ENCODE assay signal across 7 mouse cellular contexts in the genomic region with DNA sequence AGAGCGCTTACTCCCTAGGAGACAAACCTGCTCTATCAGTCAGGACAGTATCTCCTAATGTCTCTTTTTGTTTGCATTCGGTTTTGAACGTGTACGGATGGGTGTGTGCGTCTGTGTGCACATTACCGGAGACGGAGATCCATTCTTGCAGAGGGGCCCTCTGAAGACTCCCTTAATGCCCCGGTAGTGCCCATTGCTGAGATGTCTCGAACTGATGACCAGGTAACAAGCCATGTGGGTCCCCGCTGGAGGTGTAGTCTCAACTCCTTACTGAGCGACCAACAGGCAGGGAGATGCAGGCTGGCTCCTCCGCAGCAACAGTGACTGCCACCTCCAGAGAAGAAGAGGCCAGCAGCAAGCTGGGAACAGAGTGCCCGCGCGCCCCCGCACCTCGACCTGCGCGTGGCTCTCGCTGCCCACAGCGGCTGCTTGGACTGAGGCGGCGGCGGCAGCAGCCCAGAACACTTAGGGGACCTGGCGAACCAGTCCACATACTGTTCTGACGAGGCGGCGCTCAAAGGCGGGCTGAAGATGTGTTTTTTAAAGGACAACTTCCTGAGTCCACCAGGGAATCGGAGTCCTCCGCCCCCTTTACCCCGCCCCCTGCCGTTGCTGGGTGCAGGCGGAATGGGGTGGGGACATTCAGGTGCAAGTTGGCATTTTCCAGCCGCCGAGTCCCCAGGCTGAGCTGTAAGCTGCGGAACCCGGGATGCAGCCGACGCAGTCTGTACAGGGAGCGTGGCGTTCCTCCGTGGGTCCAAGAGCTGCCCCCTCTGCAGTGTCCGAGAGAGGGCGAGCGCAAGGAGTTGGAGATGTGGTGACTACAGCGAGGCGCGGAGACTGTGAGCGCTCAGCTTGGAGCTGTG. TPM values are rescaled to one million over a fixed set of nuclear protein-coding genes. Genes with fewer than 3 reads are reported as not detected.
A peak's percentile ranks its signal among the peaks of the same experiment; 100 is the strongest.
DNase-seq lines count a peak whose midpoint lies in the region; ATAC-seq and TF ChIP-seq lines count a peak whose summit lies in the region.

A gene (minus strand): TSS at position 612 of the 866 bp plus-strand sequence.

- TF ChIP-seq CTCF in kidney, postnatal 0 days (IDR thresholded peaks at IDR 0.05; ENCODE audit: low read depth), result peak; percentile 37; the same call in 1 of the 2 replicates

- peak; percentile 70 for DNase-seq in ZHBTc4 (ENCODE audit: low read depth, low spot score)
- DNase-seq in embryo, embryonic 10.5 days (ENCODE audit: low spot score), result peak; percentile 74
- DNase-seq in kidney, postnatal 0 days (ENCODE audit: low spot score), result peak; percentile 64
- peak; percentile 43 for DNase-seq in liver, embryonic 11.5 days (ENCODE audit: low spot score)
- peak; percentile 22 for DNase-seq in urinary bladder, adult 2 months (ENCODE audit: low spot score)

- H3K27me3 ChIP-seq in heart, embryonic 11.5 days (ENCODE audit: control insufficient read depth, insufficient read depth, low read length), result no peaks in the 10 kb centered on the region
- H3K27me3 ChIP-seq in kidney, postnatal 0 days (ENCODE audit: insufficient read depth, low read length), result no peaks in the 10 kb centered on the region
- H3K27me3 ChIP-seq in liver, embryonic 11.5 days (replicated peaks; ENCODE audit: control insufficient read depth, insufficient read depth, low read length), result peaks cover 11% of the 10 kb centered on the region
- H3K27me3 ChIP-seq in neural tube, embryonic 12.5 days (replicated peaks), result no peaks in the 10 kb centered on the region

- H3K36me3 ChIP-seq in heart, embryonic 11.5 days (ENCODE audit: control insufficient read depth, insufficient read depth, low read length), result no peaks in the 10 kb centered on the region
- no peaks in the 10 kb centered on the region for H3K36me3 ChIP-seq in kidney, postnatal 0 days (ENCODE audit: insufficient read depth, low read length)
- no peaks in the 10 kb centered on the region for H3K36me3 ChIP-seq in liver, embryonic 11.5 days (ENCODE audit: control insufficient read depth, insufficient read depth, low read length)
- H3K36me3 ChIP-seq in neural tube, embryonic 12.5 days, result no peaks in the 10 kb centered on the region

- WGBS in heart, embryonic 11.5 days (ENCODE audit: insufficient replicate concordance), result under 1% methylated on average over 50 of the region's 50 CpGs
- under 1% methylated on average over 50 of the region's 50 CpGs for WGBS in kidney, postnatal 0 days
- WGBS in liver, embryonic 11.5 days, result under 1% methylated on average over 50 of the region's 50 CpGs
- WGBS in neural tube, embryonic 12.5 days, result under 1% methylated on average over 50 of the region's 50 CpGs

- H3K9me3 ChIP-seq in heart, embryonic 11.5 days (replicated peaks; ENCODE audit: control insufficient read depth, low read length), result no peaks in the 10 kb centered on the region
- no peaks in the 10 kb centered on the region for H3K9me3 ChIP-seq in kidney, postnatal 0 days (replicated peaks; ENCODE audit: low read length)
- no peaks in the 10 kb centered on the region for H3K9me3 ChIP-seq in liver, embryonic 11.5 days (ENCODE audit: control insufficient read depth, low read length)
- H3K9me3 ChIP-seq in neural tube, embryonic 12.5 days, result no peaks in the 10 kb centered on the region

- H3K4me3 ChIP-seq in heart, embryonic 11.5 days (ENCODE audit: low read depth, low read length), result peak within 1 kb of the TSS; percentile 62
- H3K4me3 ChIP-seq in kidney, postnatal 0 days (replicated peaks; ENCODE audit: low read depth, low read length), result peak within 1 kb of the TSS; percentile 47
- peak within 1 kb of the TSS; percentile 54 for H3K4me3 ChIP-seq in liver, embryonic 11.5 days (ENCODE audit: low read depth, low read length)
- H3K4me3 ChIP-seq in neural tube, embryonic 12.5 days, result peak within 1 kb of the TSS; percentile 54

- peak within 1 kb of the TSS; percentile 90 for H3K4me2 ChIP-seq in heart, embryonic 11.5 days
- peak within 1 kb of the TSS; percentile 93 for H3K4me2 ChIP-seq in kidney, postnatal 0 days (ENCODE audit: low read length)
- H3K4me2 ChIP-seq in liver, embryonic 11.5 days, result peak within 1 kb of the TSS; percentile 77
- H3K4me2 ChIP-seq in neural tube, embryonic 12.5 days (replicated peaks), result peak within 1 kb of the TSS; percentile 92

- no peaks in the 10 kb centered on the region for H3K4me1 ChIP-seq in heart, embryonic 11.5 days (ENCODE audit: control insufficient read depth, insufficient read depth, low read length)
- 0 out of 2 replicates have a peak, but pooled peaks cover 6% of the 10 kb centered on the region for H3K4me1 ChIP-seq in kidney, postnatal 0 days (replicated peaks; ENCODE audit: insufficient read depth, low read length)
- no peaks in the 10 kb centered on the region for H3K4me1 ChIP-seq in liver, embryonic 11.5 days (replicated peaks; ENCODE audit: control insufficient read depth, insufficient read depth, low read length)
- H3K4me1 ChIP-seq in neural tube, embryonic 12.5 days, result peaks cover 5% of the 10 kb centered on the region; the same call in 1 of the 2 replicates

- H3K9ac ChIP-seq in heart, embryonic 11.5 days (ENCODE audit: low read depth, low read length), result peak within 1 kb of the TSS; percentile 56
- peak within 1 kb of the TSS; percentile 31; the same call in 1 of the 2 replicates for H3K9ac ChIP-seq in kidney, postnatal 0 days (ENCODE audit: low read depth, low read length)
- no peak within 1 kb of the TSS for H3K9ac ChIP-seq in liver, embryonic 11.5 days (ENCODE audit: low read depth, low read length)
- H3K9ac ChIP-seq in neural tube, embryonic 12.5 days, result peak within 1 kb of the TSS; percentile 56

- ATAC-seq in heart, embryonic 11.5 days (replicated peaks; ENCODE audit: insufficient number of reproducible peaks, low FRiP score, low TSS enrichment), result peak; percentile 83
- ATAC-seq in kidney, postnatal 0 days (replicated peaks; ENCODE audit: low FRiP score, low read depth), result peak; percentile 85
- ATAC-seq in liver, embryonic 11.5 days (replicated peaks; ENCODE audit: low FRiP score), result peak; percentile 58; the same call in 1 of the 2 replicates
- peak; percentile 94 for ATAC-seq in neural tube, embryonic 12.5 days (ENCODE audit: low FRiP score, low read depth)

- no peak within 1 kb of the TSS for H3K27ac ChIP-seq in heart, embryonic 11.5 days (ENCODE audit: low read depth, low read length)
- no peak within 1 kb of the TSS for H3K27ac ChIP-seq in kidney, postnatal 0 days
- H3K27ac ChIP-seq in liver, embryonic 11.5 days (ENCODE audit: low read depth, low read length), result no peak within 1 kb of the TSS
- H3K27ac ChIP-seq in neural tube, embryonic 12.5 days, result no peak within 1 kb of the TSS

RNA-seq across cellular contexts. Expression of the gene that starts here (rescaled TPM):
- 0.09 and 0.20 TPM in 2 replicates for polyA plus RNA-seq in heart, embryonic 11.5 days (2014; fragmentation: Nextera tagmentation; extraction: Ambion mirVana)
- polyA plus RNA-seq in kidney, postnatal 0 days (2015; fragmentation: Nextera tagmentation; extraction: Ambion mirVana), result 0.04 and 0.05 TPM in 2 replicates
- polyA plus RNA-seq in liver, embryonic 11.5 days (2014; fragmentation: Nextera tagmentation; extraction: Ambion mirVana), result 0.05 TPM in 1 of 2 replicates, not detected in the other
- 0.75 and 0.86 TPM in 2 replicates for polyA plus RNA-seq in neural tube, embryonic 12.5 days (2016; fragmentation: Nextera tagmentation; extraction: Ambion mirVana)
- polyA plus RNA-seq in urinary bladder, adult 2 months (2012; rRNA removed), result not detected in 2 replicates

Comparison
In these comparisons a context has a peak if more than half of its experiments do, and no peak if none do; other contexts are left out.
1. Peak in ATAC-seq, H3K4me3 ChIP-seq, H3K9ac ChIP-seq and H3K4me2 ChIP-seq in heart, embryonic 11.5 days; RNA of the gene not detected or under 1 TPM.
2. Peak in DNase-seq, ATAC-seq, H3K4me3 ChIP-seq, H3K9ac ChIP-seq and H3K4me2 ChIP-seq in kidney, postnatal 0 days; RNA of the gene not detected or under 1 TPM.
3. Peak in DNase-seq, ATAC-seq, H3K4me3 ChIP-seq and H3K4me2 ChIP-seq in liver, embryonic 11.5 days; RNA of the gene not detected or under 1 TPM.
4. Peak in ATAC-seq, H3K4me3 ChIP-seq, H3K9ac ChIP-seq and H3K4me2 ChIP-seq in neural tube, embryonic 12.5 days; RNA of the gene not detected or under 1 TPM.
5. Peak in DNase-seq in urinary bladder, adult 2 months; RNA of the gene not detected or under 1 TPM.
6. DNase-seq: peak in every context shown above with its lines; median percentile 74 in embryo, embryonic 10.5 days; 70 in ZHBTc4; 64 in kidney, postnatal 0 days; 43 in liver, embryonic 11.5 days; 22 in urinary bladder, adult 2 months.